Mouse (Mus musculus): ENCODE results near the gene Gm49358. TPM values are rescaled to one million over a fixed set of nuclear protein-coding genes. Genes with fewer than 3 reads are reported as not detected.

Gene Gm49358
- polyA plus RNA-seq, 1 experiment from 2014 or later: not detected

GRCm38 (mm10) chr10:86826929-86827328, 63.2 kb downstream of the Gm49358 start:
- 75% methylated on average over 3 of the region's 3 CpGs for WGBS
- H3K4me3 ChIP-seq: no peak overlapping the region
- DNase-seq (ENCODE audit: low spot score): no peak
- H3K27ac ChIP-seq: no peak overlapping the region
- H3K27me3 ChIP-seq (ENCODE audit: insufficient read depth, poor library complexity, severe bottlenecking): no peaks in the 10 kb centered on the region
- no peaks in the 10 kb centered on the region for H3K9me3 ChIP-seq
- peaks cover 9% of the 10 kb centered on the region for H3K36me3 ChIP-seq
- peaks cover 23% of the 10 kb centered on the region for H3K4me1 ChIP-seq (replicated peaks)

DNA sequence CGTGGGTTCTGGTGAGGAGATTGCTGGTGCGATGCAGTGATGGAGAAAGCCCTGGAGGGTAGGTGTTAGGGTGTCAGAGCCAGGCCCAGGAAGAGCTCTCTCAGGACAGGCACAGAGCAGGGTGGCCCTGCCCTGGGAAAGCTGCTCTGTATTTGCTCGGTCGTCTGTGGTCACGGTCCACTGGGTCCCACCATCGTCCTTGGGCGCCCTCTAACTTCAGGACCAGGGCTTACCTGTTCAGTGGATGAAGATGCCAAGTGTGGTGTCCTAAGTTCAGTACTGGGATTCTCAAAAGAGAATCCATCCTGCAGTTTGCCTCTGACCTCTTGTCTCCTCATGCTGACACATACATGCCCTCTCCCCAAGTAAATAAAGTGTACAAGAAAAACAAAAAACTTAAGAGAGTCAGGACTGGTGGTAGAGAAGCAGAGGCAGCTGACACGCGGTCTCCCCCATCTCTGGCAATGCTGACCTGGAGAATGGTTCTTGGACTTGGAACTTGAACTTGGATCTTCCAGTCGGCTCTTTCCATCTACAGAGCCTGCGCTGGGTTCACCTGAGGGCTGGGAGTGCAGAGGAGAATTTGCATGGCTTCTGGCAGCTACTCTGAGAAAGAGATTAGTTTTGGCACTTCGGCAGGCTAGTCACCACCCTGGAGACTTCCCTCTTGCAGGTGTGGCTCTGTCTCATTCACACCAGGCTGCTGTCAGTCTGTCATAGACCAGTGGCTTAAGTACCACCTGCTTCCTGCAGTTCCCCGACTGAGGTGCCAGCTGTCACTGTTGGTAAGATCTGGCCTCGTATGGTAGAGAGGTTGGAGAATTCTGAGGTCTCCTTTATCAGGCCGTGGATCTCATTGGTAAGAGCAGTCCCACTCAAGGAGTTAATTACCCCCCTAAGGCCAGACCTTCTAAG, 64.7 kb downstream of the Gm49358 start:
- Histone ChIP-seq H3K27me3 (ENCODE audit: insufficient read depth, poor library complexity, severe bottlenecking) (no peaks in the 10 kb centered on the region), H3K36me3 (peaks cover 9% of the 10 kb centered on the region), H3K4me3 (no peak overlapping the region), H3K9me3 (no peaks in the 10 kb centered on the region), H3K4me1 (replicated peaks) (peaks cover 13% of the 10 kb centered on the region; the same call in 1 of the 2 replicates), H3K27ac (no peak overlapping the region)
- no peak for DNase-seq (ENCODE audit: low spot score)
- WGBS: 87% methylated on average over 15 of the region's 15 CpGs

DNA sequence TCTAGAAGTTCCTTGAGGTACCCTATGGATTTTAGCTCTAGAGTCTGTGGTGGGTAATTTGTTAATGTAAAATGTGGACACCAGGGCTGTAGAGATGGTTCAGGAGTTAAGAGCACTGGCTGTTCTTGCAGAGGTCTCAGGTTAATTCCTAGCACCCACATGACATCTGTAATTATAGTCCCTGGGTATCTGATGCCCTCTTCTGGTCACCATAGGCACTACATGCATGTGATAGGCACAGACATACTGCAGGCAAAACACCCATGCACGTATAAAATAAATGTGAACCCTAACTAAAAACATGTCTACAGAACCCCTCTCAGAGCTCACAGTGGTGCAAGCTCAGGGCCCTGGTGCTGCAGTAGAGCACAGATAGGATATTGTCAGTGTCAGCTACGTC, 65.7 kb downstream of the Gm49358 start:
- Histone ChIP-seq H3K9me3 (no peaks in the 10 kb centered on the region), H3K27me3 (ENCODE audit: insufficient read depth, poor library complexity, severe bottlenecking) (no peaks in the 10 kb centered on the region), H3K27ac (no peak overlapping the region), H3K4me3 (no peak overlapping the region), H3K4me1 (replicated peaks) (peaks cover 17% of the 10 kb centered on the region), H3K36me3 (peaks cover 9% of the 10 kb centered on the region)
- no peak for DNase-seq (ENCODE audit: low spot score)
- 90% methylated on average over 2 of the region's 2 CpGs for WGBS

DNA sequence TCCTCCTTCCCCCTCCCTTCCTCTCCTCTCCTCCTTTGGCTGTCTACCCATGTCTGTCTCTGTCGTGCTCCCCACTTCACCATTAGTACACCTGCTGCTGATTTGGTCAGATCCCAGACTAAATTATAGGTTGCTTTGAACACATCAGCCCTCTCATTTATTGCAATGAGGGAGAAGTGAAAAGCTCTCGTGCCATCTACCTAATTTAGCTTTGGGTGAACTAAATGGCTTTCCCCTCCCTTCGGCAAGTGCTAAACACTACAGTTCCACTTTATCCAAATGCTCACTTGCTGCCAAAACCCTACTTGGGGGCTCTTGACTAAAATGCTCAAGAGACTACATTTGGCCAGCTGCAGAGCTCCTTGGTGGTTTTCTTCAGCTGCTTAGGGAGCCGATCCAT, 73.0 kb downstream of the Gm49358 start:
- H3K4me3 ChIP-seq: no peak overlapping the region
- H3K9me3 ChIP-seq: no peaks in the 10 kb centered on the region
- no peak for DNase-seq (ENCODE audit: low spot score)
- no peak overlapping the region for H3K27ac ChIP-seq
- H3K36me3 ChIP-seq: no peaks in the 10 kb centered on the region
- peaks cover 9% of the 10 kb centered on the region for H3K4me1 ChIP-seq (replicated peaks)
- WGBS: 91% methylated on average over 4 of the region's 4 CpGs
- H3K27me3 ChIP-seq (ENCODE audit: insufficient read depth, poor library complexity, severe bottlenecking): peaks cover 3% of the 10 kb centered on the region; the same call in 1 of the 2 replicates

- no peak overlapping the region for H3K27ac ChIP-seq
- no peaks in the 10 kb centered on the region for H3K9me3 ChIP-seq
- H3K4me1 ChIP-seq (replicated peaks): peaks cover 9% of the 10 kb centered on the region
- DNase-seq (ENCODE audit: low spot score): no peak
- H3K27me3 ChIP-seq (ENCODE audit: insufficient read depth, poor library complexity, severe bottlenecking): peaks cover 3% of the 10 kb centered on the region; the same call in 1 of the 2 replicates
- H3K4me3 ChIP-seq: no peak overlapping the region
- H3K36me3 ChIP-seq: no peaks in the 10 kb centered on the region
- 92% methylated on average over 6 of the region's 6 CpGs for WGBS
Measured at GRCm38 (mm10) chr10:86838827-86839226, 75.1 kb downstream of the Gm49358 start.

DNA sequence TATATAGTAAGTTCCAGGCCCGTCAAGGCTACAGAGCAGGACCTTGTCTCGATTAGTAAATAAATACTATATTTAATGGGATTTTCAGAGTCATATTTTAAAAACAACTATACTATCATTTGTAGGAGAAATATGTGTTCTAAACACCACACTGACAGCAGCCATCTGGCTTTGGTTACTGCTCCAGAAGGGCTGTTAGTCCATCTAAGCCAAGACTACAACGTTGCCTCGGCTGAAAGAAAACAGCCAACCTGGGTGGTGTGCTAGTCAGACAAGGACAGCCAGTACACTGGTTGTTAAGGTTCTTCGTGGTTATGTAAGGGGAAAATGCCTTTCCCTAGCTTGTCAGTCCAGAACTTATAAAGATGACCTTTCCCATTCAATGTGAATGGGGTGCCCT, 78.9 kb downstream of the Gm49358 start:
- no peak overlapping the region for H3K27ac ChIP-seq
- H3K27me3 ChIP-seq (ENCODE audit: insufficient read depth, poor library complexity, severe bottlenecking): peaks cover 3% of the 10 kb centered on the region; the same call in 1 of the 2 replicates
- no peaks in the 10 kb centered on the region for H3K36me3 ChIP-seq
- no peaks in the 10 kb centered on the region for H3K9me3 ChIP-seq
- no peak for DNase-seq (ENCODE audit: low spot score)
- H3K4me3 ChIP-seq: no peak overlapping the region
- no peaks in the 10 kb centered on the region for H3K4me1 ChIP-seq (replicated peaks)
- 86% methylated on average over 5 of the region's 5 CpGs for whole genome bisulfite sequencing

DNA sequence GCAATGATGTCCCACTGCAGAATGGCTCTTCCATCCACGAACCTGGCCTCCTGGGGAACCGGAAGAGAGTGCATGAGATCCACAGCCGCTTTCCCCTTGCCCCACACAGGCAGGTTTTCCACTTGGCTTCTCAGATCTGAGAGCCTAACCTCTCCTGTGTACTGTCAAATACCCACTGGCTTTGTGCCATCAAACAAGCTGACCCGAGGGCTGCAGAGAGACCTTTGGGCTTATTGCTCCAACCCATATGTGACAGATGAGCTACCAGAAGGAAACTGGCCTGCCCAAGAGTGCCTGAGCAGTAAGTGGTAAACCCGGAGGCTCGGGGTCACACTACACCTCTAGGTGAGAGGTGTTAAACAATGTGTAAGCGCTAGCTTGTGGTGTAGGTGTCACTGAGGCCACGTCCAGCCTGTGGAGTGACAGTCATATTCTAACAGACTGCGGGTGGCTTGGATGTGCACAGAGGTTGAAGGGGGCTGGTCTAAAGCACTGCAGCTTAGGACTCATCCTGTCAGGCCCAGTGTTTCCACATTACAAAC, 83.2 kb downstream of the Gm49358 start:
- H3K9me3 ChIP-seq: no peaks in the 10 kb centered on the region

GRCm38 (mm10) chr10:86849087-86849486, 85.3 kb downstream of the Gm49358 start:
- no peak overlapping the region for H3K4me3 ChIP-seq
- 86% methylated on average over 4 of the region's 4 CpGs for WGBS

More for the DNA sequence above, 83.2 kb downstream of the Gm49358 start:
- no peak overlapping the region for H3K27ac ChIP-seq
- WGBS: 83% methylated on average over 9 of the region's 9 CpGs
- H3K27me3 ChIP-seq (ENCODE audit: insufficient read depth, poor library complexity, severe bottlenecking): peaks cover 6% of the 10 kb centered on the region
- H3K4me1 ChIP-seq (replicated peaks): no peaks in the 10 kb centered on the region
- H3K36me3 ChIP-seq: no peaks in the 10 kb centered on the region
- DNase-seq (ENCODE audit: low spot score): no peak
- H3K4me3 ChIP-seq: no peak overlapping the region

GRCm38 (mm10) chr10:86849508-86849907, 85.7 kb downstream of the Gm49358 start:
- Histone ChIP-seq H3K27ac (no peak overlapping the region), H3K4me1 (replicated peaks) (no peaks in the 10 kb centered on the region), H3K4me3 (no peak overlapping the region), H3K36me3 (no peaks in the 10 kb centered on the region), H3K27me3 (ENCODE audit: insufficient read depth, poor library complexity, severe bottlenecking) (peaks cover 6% of the 10 kb centered on the region), H3K9me3 (no peaks in the 10 kb centered on the region)
- 83% methylated on average over 4 of the region's 4 CpGs for WGBS
- DNase-seq (ENCODE audit: low spot score): no peak

More at GRCm38 (mm10) chr10:86849087-86849486, 85.3 kb downstream of the Gm49358 start:
- Histone ChIP-seq H3K4me1 (replicated peaks) (no peaks in the 10 kb centered on the region), H3K27me3 (ENCODE audit: insufficient read depth, poor library complexity, severe bottlenecking) (peaks cover 6% of the 10 kb centered on the region), H3K27ac (no peak overlapping the region), H3K36me3 (no peaks in the 10 kb centered on the region), H3K9me3 (no peaks in the 10 kb centered on the region)
- DNase-seq (ENCODE audit: low spot score): no peak

DNA sequence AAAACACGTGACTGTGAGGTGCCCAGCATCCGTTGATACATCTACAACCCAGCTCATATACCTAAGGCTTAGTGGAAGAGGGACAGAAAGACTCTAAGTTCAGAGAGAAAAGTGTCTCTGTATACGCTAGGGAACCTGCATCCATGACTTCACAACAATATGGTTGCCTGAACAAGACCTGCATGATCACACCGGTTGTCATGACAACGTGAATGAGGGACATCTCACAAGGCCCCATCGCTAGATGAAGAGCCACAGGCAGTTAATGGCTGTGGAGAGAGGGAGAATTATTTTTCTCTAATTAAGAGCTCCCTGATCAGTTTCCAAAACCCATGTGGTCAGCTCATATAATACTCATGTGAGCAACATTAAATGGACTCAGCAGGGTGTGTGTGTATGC, 88.4 kb downstream of the Gm49358 start:
- H3K4me1 ChIP-seq (replicated peaks): no peaks in the 10 kb centered on the region
- 82% methylated on average over 6 of the region's 6 CpGs for WGBS
- no peak for DNase-seq (ENCODE audit: low spot score)
- peaks cover 6% of the 10 kb centered on the region for H3K27me3 ChIP-seq (ENCODE audit: insufficient read depth, poor library complexity, severe bottlenecking)
- H3K9me3 ChIP-seq: no peaks in the 10 kb centered on the region
- no peaks in the 10 kb centered on the region for H3K36me3 ChIP-seq
- no peak overlapping the region for H3K27ac ChIP-seq
- H3K4me3 ChIP-seq: no peak overlapping the region

GRCm38 (mm10) chr10:86853433-86853832, 89.7 kb downstream of the Gm49358 start:
- Histone ChIP-seq H3K9me3 (no peaks in the 10 kb centered on the region), H3K27ac (no peak overlapping the region), H3K4me3 (no peak overlapping the region), H3K36me3 (no peaks in the 10 kb centered on the region), H3K27me3 (ENCODE audit: insufficient read depth, poor library complexity, severe bottlenecking) (peaks cover 5% of the 10 kb centered on the region), H3K4me1 (replicated peaks) (no peaks in the 10 kb centered on the region)
- DNase-seq (ENCODE audit: low spot score): no peak
- 88% methylated on average over 3 of the region's 3 CpGs for WGBS

DNA sequence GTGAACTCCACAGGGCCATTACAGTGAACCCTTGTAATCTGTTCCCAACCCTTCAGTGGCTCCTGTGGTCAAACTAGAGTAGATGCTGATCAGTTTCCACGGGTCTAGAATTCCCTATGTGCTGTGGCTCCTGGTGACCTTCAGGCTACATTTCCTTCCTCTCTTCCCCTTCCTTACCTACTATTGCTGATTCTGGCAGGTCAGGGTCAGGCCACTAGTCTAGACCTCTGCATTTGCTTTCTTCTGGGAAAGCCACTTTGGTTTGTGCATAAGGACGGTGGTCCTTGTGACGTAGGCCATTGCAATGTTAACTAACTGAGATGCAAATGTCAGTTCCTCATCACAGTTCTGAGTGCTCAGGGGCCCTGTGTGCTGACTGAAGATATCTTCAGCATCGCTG, 96.6 kb downstream of the Gm49358 start:
- Histone ChIP-seq H3K9me3 (no peaks in the 10 kb centered on the region), H3K4me1 (replicated peaks) (0 out of 2 replicates have a peak, but pooled peaks cover 3% of the 10 kb centered on the region), H3K27ac (no peak overlapping the region), H3K4me3 (no peak overlapping the region), H3K36me3 (no peaks in the 10 kb centered on the region), H3K27me3 (ENCODE audit: insufficient read depth, poor library complexity, severe bottlenecking) (no peaks in the 10 kb centered on the region)
- WGBS: 83% methylated on average over 4 of the region's 4 CpGs
- DNase-seq (ENCODE audit: low spot score): no peak

GRCm38 (mm10) chr10:86862496-86862895, 98.7 kb downstream of the Gm49358 start:
- no peak for DNase-seq (ENCODE audit: low spot score)
- no peak overlapping the region for H3K27ac ChIP-seq
- no peaks in the 10 kb centered on the region for H3K36me3 ChIP-seq
- H3K9me3 ChIP-seq: no peaks in the 10 kb centered on the region
- no peaks in the 10 kb centered on the region for H3K27me3 ChIP-seq (ENCODE audit: insufficient read depth, poor library complexity, severe bottlenecking)
- WGBS: 90% methylated on average over 6 of the region's 6 CpGs
- no peak overlapping the region for H3K4me3 ChIP-seq
- 0 out of 2 replicates have a peak, but pooled peaks cover 3% of the 10 kb centered on the region for H3K4me1 ChIP-seq (replicated peaks)
